Mouse (Mus musculus) adrenal gland, adult 2 months (tissue): ENCODE data around the gene Plgrkt. TPM values are rescaled to one million over a fixed set of nuclear protein-coding genes. Genes with fewer than 3 reads are reported as not detected.

Experiments used
- DNase-seq: peaks from one replicate; pipeline ENCODE4 v3.0.0; 2021
- polyA plus RNA-seq: library from polyadenylated mRNA; depleted of rRNA; stranded (reverse); fragments of >200 nt; gene quantifications from 2 replicates; pipeline ENCODE4 v1.2.3, GENCODE M21; 2012
- total RNA-seq, 2 experiments: library from RNA; stranded (reverse); gene quantifications; 2 replicates each; pipeline ENCODE4 v1.2.3; 2021

Plgrkt gene
- total and polyA plus RNA-seq, 3 experiments = 49.7 to 74.8 (median 56.9) TPM

DNA sequence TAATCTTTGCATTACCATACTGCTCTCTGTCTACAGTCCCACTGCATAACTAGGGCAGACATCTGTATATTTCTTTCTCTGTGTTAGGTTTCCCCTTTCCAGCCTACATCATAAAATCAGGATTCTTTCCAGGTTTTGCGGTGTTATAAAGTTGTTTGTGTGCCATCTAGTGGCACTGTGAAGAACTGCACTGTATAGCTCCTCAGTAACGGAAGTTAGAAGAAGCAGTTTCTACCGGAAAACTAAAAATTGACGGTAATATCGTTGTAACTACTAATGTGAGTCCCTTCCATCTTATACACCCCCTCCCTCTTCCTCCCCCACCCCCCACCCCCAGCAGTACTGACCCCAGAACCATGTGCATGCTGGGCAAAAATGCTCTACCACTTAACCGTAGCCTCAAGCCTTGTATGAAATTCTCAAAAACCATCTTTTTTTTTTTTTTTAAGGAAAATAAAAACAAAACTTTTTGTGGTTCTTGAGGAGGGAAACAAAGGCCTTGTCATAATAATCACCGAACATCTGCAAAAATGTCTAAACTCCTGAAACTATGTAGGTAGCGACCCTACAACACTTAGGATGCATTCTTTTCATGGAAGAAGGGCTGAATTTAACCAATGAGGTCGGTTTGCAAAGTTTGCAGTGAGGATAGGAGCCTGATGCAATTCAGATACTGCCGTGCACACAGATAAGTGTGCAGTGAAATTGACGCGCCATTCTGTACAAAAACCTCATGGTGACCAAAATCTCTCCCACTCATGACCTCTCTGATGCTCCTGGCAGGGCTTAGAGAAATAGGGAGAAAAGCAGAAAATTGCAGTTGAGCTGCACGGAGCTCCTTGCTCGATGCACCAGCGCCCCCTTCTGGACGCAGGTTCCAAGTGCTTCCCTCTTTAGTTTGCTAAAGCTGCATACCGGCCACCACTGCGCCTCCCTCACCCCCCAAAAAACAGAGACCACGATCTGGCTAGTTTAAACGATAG, 12.0 kb downstream of the Plgrkt start:
- peak; percentile 87 for DNase-seq

DNA sequence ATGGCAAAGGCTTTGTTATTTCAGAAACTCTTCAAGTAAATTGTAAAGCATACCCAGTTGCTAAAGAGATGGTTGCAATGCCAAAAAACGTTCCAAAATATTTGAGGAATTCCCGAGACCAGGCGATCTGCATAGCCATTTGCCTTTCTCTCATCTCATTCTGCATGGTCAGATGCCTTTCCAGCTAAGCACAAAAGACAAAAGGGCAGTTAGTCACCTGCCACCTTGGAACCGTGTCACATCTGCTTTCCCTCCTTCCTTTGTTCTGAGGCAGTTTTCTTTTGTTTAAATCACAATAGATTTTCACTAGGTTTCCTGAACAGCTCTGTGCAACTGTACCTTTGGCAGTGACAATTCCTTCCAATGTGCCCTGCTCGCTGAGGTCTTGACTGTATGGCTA, 16.2 kb downstream of the Plgrkt start:
- DNase-seq = no peak

DNA sequence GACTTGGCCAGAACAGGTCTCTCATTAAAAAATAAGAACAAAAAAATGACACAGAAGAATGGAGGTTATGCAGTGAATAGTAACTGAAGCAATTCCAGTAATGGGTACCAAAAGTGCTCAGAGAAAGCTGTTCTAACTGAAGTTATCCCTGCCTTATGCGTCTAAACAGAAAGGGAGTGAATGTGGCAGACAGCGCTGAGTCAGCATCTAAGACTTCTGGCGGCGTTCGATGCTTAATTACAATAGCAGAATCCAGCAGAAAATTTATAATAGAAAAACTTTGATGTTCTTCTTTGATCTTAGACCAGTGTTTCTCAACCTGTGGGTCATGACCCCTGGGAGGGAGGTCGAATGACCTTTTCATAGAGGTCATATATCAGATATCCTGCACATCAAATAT, 21.6 kb downstream of the Plgrkt start:
- no peak for DNase-seq

DNA sequence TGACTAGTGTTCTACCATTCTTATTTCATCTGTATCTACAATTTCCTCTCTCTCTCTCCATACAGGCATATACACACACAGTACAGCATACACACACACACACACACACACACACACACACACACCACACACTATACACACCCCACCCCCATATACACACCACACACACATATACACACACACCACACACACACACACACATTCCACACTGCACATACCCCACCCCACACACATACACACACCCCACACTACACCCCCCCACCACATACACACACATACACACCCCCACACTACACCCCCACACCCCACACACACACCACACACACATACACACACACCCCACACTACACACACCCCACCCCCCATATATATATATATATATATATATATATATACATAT, 22.3 kb downstream of the Plgrkt start:
- no peak for DNase-seq

DNA sequence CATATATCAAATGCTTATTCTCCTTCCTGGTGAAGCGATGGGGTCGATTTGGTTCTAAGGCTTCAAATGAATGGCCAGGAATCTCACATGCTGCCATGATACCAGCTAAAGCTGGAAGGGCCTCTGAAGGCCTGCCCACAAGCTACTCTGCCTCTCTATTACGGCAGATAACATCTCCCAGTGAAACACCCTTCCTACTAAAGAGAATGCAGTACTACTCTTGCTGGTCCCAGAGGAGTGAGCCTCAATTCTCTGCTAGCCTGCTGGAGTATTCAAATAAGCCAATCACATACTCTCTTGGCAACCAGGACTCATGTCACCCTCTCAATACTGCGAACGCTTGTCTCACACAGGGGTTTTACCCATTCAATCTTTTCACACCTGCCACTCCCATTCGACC, 24.9 kb downstream of the Plgrkt start:
- no peak for DNase-seq

DNA sequence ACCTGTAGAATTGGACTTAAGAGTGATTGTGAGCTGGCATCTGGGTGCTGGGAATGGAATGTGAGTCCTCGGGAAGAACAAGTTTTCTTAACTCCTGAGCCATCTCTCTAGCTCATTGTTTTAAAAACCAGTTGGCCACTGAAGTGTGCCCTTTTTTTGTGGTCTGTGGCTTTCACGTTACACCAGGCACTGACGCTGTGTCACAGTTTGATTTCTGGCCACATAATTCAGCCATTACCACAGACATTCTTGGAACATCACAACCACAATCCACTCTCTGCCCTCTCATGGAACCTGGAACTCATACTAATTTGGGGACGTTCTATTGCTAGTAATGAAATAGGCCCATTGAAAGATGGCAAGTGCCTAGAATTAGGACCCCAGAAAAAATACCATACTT, 26.2 kb downstream of the Plgrkt start:
- no peak for DNase-seq

DNA sequence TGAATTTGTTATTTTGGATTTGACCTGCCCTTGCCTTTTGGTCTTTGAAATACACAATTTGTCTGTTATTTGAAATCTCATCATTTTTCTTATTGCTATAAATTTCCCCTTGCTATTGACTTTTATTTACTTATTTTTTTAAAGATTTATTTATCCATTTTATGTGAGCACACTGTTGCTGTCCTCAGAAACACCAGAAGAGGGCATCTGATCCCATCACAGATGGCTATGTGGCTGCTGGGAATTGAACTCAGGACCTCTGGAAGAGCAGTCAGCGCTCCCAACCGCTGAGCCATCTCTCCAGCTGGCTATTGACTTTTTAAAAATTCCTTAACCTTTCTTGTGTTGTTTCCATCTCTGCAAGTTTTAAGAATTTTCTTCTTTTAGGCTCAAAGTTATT, 30.6 kb downstream of the Plgrkt start:
- no peak for DNase-seq

DNA sequence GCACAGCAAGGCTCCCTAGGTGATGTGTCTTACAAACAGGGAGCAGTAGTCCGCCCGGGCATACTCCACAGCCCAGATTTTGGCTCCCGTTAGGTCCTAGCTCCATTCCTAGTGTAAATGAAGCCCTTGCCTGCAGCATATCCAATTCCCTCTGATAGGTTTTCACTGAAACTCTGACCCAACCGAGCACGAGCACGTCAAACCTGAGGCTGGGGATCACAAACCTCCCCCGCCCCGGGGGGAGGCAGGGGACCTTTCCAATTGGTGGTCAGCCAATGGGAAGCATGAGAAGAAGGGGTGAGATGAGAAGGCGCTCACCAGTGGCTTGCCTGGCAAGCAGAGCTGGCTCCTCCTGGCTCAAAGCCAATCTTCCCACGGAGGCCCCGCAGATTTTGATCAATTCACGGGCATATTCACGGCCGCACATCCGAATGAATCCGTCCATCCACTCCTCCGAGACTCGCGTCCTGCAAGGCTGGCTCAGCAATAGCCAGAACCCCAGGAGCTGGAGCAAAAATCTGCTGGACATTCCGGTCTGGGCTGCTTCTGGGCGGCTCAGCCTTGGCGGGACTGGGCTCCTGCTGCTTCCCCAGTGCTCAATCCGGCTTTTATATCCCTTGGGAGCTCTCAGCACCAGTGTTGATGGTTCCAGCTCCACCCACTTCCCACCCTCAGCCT, 33.0 kb downstream of the Plgrkt start, which contains the start of gene Rln1:
Gene Rln1 (minus strand): TSS at position 603 of the 678 bp plus-strand sequence.
- peak; percentile 30 for DNase-seq

DNA sequence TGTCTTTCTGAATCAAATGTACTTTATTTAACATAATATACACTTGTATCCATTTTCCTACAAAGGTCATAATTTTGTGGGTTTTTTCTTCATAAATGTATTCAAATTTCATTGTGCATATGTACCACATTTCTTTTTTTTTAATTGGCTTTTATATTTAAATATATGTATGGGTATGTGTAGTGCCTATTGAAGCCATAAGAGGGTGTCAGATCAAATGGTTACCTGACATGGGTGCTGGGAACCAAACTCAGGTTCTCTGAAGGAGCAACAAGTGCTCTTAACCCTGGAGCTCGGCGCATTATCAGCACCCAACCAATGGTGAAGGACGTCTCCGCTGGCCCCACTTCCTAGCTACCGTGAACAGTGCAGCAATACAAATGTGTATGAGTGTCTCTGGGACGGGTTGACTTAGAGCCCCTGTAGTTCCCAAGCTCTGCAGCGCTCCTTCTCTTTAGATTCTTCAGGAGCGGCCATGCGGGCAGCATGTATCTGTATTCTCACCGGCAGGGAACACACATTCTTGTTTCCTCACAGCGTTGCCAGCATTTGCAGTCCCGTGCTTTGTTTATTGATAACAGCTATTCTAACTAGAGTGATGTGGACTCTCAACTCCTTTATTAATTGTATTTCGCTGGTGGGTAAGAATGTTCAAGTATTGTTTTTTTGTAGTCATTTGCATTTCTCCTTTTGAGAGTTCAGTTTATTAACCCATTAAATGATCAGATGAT, 40.2 kb downstream of the Plgrkt start:
- DNase-seq = no peak

DNA sequence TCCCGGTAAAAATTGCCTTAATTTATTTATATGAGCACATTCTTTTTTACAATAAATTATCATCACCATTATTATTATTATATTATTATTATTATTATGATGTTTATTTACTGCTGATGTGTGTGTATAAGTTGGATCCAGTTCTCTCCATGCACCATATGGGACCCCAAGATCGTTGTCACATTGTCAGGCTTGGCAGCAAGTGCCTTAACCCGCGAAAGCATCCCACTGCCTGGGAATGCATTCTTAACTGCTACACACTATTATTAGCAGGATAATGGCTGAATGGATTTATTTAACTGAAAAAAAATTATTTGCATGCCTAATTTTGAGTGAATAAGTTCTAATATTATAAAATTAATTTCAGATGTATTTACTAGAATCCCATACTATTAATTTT, 40.8 kb downstream of the Plgrkt start:
- DNase-seq = no peak

DNA sequence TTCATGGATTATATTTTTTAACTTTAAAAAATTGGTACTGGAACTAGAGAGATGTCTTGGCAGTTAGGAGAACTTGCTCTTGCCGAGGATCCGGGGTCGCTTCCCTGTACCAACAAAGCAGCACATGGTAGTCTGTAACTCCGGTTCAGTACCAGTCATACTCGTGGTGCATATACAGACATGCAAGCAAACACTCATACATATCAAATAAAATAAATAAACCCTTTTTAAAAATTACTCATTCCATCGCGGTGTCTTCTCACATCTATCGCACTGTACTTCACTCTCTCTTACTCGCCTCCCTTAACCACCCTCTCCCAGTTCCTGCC, 41.4 kb downstream of the Plgrkt start:
- DNase-seq = no peak

DNA sequence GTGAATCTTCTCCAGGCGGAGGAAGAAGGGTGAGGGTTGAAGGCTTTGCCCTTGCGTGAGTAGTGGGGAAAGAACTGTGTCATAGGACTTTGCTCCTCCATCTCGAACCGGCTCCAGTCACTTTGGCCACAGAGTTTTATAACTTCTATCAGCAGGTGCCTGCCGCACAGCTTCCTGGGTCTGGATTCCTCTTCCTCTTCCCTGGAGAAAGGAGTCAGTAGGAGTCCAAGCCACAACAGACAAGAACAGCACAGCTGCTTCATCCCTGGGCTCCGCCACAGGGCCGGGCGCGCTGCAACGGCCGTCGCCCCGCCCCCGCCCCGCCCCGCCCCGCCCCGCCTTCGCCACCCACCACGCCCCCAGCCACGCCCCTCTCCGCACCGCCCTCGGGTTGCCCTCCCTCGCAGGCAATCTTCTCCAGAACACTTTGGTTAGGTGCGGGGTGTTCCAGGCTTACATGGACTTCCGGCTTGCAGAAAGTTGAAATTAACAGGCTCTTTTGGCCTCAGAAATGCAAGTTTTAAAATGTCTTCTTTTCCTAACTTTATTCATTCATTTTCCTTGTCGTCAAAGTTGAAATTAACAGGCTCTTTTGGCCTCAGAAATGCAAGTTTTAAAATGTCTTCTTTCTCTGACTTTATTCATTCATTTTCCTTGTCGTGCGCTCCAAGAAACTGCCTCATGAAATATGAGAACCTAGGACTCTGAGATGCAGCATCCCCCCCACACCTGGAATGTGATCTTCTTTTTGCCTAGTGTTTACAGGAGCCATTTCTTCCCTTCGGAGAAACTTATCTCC, 41.9 kb downstream of the Plgrkt start, which contains the start of gene Insl6:
Gene Insl6 (minus strand): TSS at position 304 of the 799 bp plus-strand sequence.
- peak; percentile 79 for DNase-seq

DNA sequence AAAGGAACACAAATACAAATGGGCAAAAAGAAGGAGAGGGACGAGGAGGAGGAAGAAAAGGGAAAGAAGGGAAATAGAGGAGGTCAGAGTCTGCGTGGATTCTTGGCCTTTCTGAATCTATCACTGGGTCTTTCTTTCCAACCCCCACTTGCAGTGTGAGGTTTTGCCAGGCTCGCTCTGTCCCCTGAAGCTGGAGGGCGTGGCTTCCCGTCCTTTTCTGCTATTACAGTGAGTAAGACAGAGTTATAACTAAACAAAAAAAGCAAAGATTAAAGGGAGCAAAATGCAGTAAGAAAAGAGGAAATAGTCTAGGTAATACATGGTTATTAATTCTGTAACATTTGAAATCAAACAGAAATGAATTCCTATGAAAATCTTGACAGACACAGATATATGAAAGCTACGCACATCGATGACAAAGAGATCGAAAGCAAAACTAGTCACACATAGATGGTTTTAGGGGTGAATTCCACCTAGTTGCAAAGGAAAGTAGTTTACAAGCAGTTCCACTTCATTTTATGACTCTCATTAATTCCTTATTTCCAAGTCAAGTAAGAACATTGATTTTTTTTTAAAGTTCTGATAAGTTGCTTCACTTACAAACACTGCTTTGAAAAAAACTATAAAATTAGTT, 43.7 kb downstream of the Plgrkt start:
- DNase-seq = no peak

DNA sequence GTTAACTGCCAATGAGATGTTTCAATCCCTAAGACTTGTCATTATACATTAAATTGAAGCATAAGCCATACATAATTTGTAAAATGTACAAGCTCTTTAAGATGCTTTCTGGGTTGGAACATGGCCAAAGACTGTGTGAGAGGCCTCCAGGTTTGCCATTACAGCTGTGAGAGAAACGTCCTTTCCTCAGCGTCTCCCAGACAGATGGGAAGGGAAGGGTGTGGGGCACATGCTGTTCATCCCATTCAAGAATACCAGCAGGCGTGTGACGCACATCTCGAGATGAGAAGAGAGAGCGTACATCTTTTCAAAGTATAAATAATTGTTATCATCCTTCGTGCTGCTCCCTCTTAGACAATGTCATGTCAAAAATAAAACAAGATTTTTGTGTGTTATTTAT, 54.5 kb downstream of the Plgrkt start:
- no peak for DNase-seq

DNA sequence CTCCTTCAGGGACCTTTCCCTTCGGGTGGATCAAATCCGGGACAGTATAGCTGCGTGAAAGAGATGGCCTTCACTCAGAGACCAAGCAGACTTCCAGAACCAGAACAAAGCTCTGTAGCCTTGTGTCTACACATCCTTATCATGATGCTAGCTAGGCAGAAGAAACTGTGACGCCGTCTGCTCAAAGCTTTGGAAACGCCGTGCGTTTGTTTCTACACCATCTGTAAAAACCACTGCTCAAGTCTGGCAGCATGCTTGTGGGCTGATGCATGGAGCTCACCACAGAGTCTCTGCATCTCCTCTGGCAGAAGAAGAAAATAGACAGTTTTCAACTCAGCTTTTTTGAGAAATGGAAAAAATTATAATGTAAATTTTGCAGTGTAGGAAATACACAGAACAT, 55.4 kb downstream of the Plgrkt start:
- DNase-seq = no peak

DNA sequence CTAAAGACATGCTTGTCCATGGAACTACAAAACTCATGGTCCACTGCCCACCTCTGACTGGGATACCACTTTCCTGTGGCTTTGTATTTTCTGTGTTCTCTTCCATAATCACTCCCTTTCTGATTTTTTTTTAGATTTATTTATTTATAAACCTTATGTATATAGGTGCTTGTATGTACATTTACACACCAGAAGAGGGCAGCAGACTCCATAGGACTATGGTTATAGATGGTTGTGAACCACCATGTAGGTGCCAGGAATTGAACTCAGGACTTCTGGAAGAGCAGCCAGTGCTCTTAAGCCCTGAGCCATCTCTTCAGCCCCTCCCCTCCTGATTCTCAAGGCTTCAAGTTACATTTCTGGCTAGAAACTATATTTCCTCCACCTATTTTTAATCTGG, 58.4 kb downstream of the Plgrkt start:
- DNase-seq = no peak

DNA sequence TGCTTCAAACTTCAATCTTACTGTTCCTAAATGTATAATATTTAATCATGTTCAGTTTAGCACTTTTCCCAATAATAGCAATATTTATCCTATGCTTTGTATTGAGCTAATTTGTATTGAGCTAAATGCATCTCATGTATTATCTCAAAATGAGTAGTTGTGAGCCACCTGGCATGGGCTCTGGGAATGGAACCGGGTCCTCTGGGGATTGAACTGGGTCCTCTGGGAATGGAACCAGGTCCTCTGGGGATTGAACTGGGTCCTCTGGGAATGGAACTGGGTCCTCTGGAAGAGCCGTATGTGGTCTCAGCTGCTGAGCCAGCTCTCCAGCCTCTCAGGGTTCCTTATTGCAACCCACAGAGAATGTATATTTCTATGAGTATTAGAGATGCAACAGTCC, 65.1 kb downstream of the Plgrkt start:
- DNase-seq = no peak

DNA sequence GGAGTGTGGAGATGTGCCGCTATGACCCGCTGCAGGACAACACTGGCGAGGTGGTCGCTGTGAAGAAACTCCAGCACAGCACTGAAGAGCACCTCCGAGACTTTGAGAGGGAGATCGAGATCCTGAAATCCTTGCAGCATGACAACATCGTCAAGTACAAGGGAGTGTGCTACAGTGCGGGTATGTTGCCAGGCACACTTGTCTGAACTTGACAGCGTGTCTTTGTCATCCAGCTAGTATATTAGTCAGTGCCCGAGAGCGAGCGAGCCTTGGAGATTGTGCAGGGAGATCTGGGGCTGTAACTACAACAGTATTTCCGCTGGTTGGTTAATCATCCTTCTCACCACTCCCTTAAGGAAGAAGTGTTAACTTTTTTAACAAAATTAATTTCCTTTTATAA, 66.3 kb downstream of the Plgrkt start:
- DNase-seq = no peak
